Mouse (Mus musculus): ENCODE data around the gene Aldh3b1. TPM values are rescaled to one million over a fixed set of nuclear protein-coding genes. Genes with fewer than 3 reads are reported as not detected.

The Aldh3b1 gene
- polyA plus RNA-seq, 2 experiments, result 1.8 to 2.6 TPM

- Histone ChIP-seq H3K4me3 (replicated peaks; ENCODE audit: low read length) (no peak overlapping the region), H3K4me2 (replicated peaks; ENCODE audit: low read depth, low read length, severe bottlenecking) (no peak overlapping the region), H3K4me1 (ENCODE audit: control insufficient read depth, insufficient read depth, low read length) (peaks cover 5% of the 10 kb centered on the region), H3K36me3 (ENCODE audit: control insufficient read depth, insufficient read depth, low read length) (peaks cover 17% of the 10 kb centered on the region), H3K9ac (ENCODE audit: low read depth, low read length, severe bottlenecking) (no peak overlapping the region), H3K27ac (replicated peaks; ENCODE audit: low read depth, low read length) (no peak overlapping the region), H3K27me3 (ENCODE audit: control insufficient read depth, insufficient read depth, low read length) (no peaks in the 10 kb centered on the region), H3K9me3 (ENCODE audit: control insufficient read depth, low read length) (no peaks in the 10 kb centered on the region)
- DNase-seq (ENCODE audit: low spot score), result no peak
- WGBS, result 90% methylated on average over 2 of the region's 2 CpGs
- no peak for ATAC-seq (ENCODE audit: low FRiP score, low read depth)
- no peak for TF ChIP-seq POLR2A (IDR thresholded peaks at IDR 0.05; ENCODE audit: borderline replicate concordance, extremely low read depth, insufficient read depth, insufficient read length)
Observed at GRCm38 (mm10) chr19:3864960-3865359, 64.6 kb downstream of the Aldh3b1 start.

Other genes starting within 250 kb of the Aldh3b1 start
- 36.3 and 48.4 TPM in 2 replicates for gene Lrp5, start 243.2 kb downstream of the Aldh3b1 start, polyA plus RNA-seq (2012; rRNA removed)
- gene Lrp5, start 243.2 kb downstream of the Aldh3b1 start, polyA plus RNA-seq (2014; fragmentation: Nextera tagmentation; extraction: Ambion mirVana), result 9.5 and 9.8 TPM in 2 replicates
- 76.0 and 94.1 TPM in 2 replicates for gene 1810055G02Rik, start 221.5 kb downstream of the Aldh3b1 start, polyA plus RNA-seq (2012; rRNA removed)
- gene 1810055G02Rik, start 221.5 kb downstream of the Aldh3b1 start, polyA plus RNA-seq (2014; fragmentation: Nextera tagmentation; extraction: Ambion mirVana), result 56.4 and 56.9 TPM in 2 replicates
- gene Kmt5b, start 162.4 kb downstream of the Aldh3b1 start, polyA plus RNA-seq (2012; rRNA removed), result 36.5 TPM in 2 replicates
- 25.2 and 31.8 TPM in 2 replicates for gene Kmt5b, start 162.4 kb downstream of the Aldh3b1 start, polyA plus RNA-seq (2014; fragmentation: Nextera tagmentation; extraction: Ambion mirVana)
- gene Chka, start 78.0 kb downstream of the Aldh3b1 start, polyA plus RNA-seq (2012; rRNA removed), result 65.4 and 68.6 TPM in 2 replicates
- gene Chka, start 78.0 kb downstream of the Aldh3b1 start, polyA plus RNA-seq (2014; fragmentation: Nextera tagmentation; extraction: Ambion mirVana), result 32.7 and 37.2 TPM in 2 replicates
- gene Tcirg1, start 22.7 kb downstream of the Aldh3b1 start, polyA plus RNA-seq (2012; rRNA removed), result 145 and 191 TPM in 2 replicates
- gene Tcirg1, start 22.7 kb downstream of the Aldh3b1 start, polyA plus RNA-seq (2014; fragmentation: Nextera tagmentation; extraction: Ambion mirVana), result 36.8 and 37.8 TPM in 2 replicates
- gene Ndufs8, start 17.0 kb downstream of the Aldh3b1 start, polyA plus RNA-seq (2012; rRNA removed), result 186 and 202 TPM in 2 replicates
- gene Ndufs8, start 17.0 kb downstream of the Aldh3b1 start, polyA plus RNA-seq (2014; fragmentation: Nextera tagmentation; extraction: Ambion mirVana), result 314 and 322 TPM in 2 replicates
- gene Unc93b1, start 5.4 kb upstream of the Aldh3b1 start, polyA plus RNA-seq (2012; rRNA removed), result 33.3 and 40.7 TPM in 2 replicates
- 21.9 and 23.3 TPM in 2 replicates for gene Unc93b1, start 5.4 kb upstream of the Aldh3b1 start, polyA plus RNA-seq (2014; fragmentation: Nextera tagmentation; extraction: Ambion mirVana)
- 0.32 and 0.52 TPM in 2 replicates for gene Aldh3b3, start 28.8 kb upstream of the Aldh3b1 start, polyA plus RNA-seq (2012; rRNA removed)
- gene Aldh3b3, start 28.8 kb upstream of the Aldh3b1 start, polyA plus RNA-seq (2014; fragmentation: Nextera tagmentation; extraction: Ambion mirVana), result 0.33 and 0.39 TPM in 2 replicates
- gene Aldh3b2, start 42.5 kb upstream of the Aldh3b1 start, polyA plus RNA-seq (2012; rRNA removed), result 10.7 and 14.5 TPM in 2 replicates
- gene Aldh3b2, start 42.5 kb upstream of the Aldh3b1 start, polyA plus RNA-seq (2014; fragmentation: Nextera tagmentation; extraction: Ambion mirVana), result 28.1 and 30.3 TPM in 2 replicates
- 9.4 and 12.8 TPM in 2 replicates for gene Acy3, start 56.8 kb upstream of the Aldh3b1 start, polyA plus RNA-seq (2012; rRNA removed)
- gene Acy3, start 56.8 kb upstream of the Aldh3b1 start, polyA plus RNA-seq (2014; fragmentation: Nextera tagmentation; extraction: Ambion mirVana), result 6.7 and 9.2 TPM in 2 replicates
- gene Tbx10, start 62.9 kb upstream of the Aldh3b1 start, polyA plus RNA-seq (2012; rRNA removed), result 0.08 and 0.12 TPM in 2 replicates
- gene Tbx10, start 62.9 kb upstream of the Aldh3b1 start, polyA plus RNA-seq (2014; fragmentation: Nextera tagmentation; extraction: Ambion mirVana), result 0.28 TPM in 1 of 2 replicates, not detected in the other
- 18.3 and 21.0 TPM in 2 replicates for gene Nudt8, start 70.8 kb upstream of the Aldh3b1 start, polyA plus RNA-seq (2012; rRNA removed)
- gene Nudt8, start 70.8 kb upstream of the Aldh3b1 start, polyA plus RNA-seq (2014; fragmentation: Nextera tagmentation; extraction: Ambion mirVana), result 35.8 and 38.9 TPM in 2 replicates
- gene Gm49405, start 70.8 kb upstream of the Aldh3b1 start, polyA plus RNA-seq (2012; rRNA removed), result 7.0 and 8.0 TPM in 2 replicates
- 2.3 and 3.3 TPM in 2 replicates for gene Gm49405, start 70.8 kb upstream of the Aldh3b1 start, polyA plus RNA-seq (2014; fragmentation: Nextera tagmentation; extraction: Ambion mirVana)
- 19.6 and 22.4 TPM in 2 replicates for gene Doc2g, start 73.5 kb upstream of the Aldh3b1 start, polyA plus RNA-seq (2012; rRNA removed)
- gene Doc2g, start 73.5 kb upstream of the Aldh3b1 start, polyA plus RNA-seq (2014; fragmentation: Nextera tagmentation; extraction: Ambion mirVana), result 3.4 and 3.9 TPM in 2 replicates
- gene Ndufv1, start 83.0 kb upstream of the Aldh3b1 start, polyA plus RNA-seq (2012; rRNA removed), result 141 and 157 TPM in 2 replicates
- 193 and 194 TPM in 2 replicates for gene Ndufv1, start 83.0 kb upstream of the Aldh3b1 start, polyA plus RNA-seq (2014; fragmentation: Nextera tagmentation; extraction: Ambion mirVana)
- gene Gstp1, start 108.2 kb upstream of the Aldh3b1 start, polyA plus RNA-seq (2012; rRNA removed), result 291 and 325 TPM in 2 replicates
- gene Gstp1, start 108.2 kb upstream of the Aldh3b1 start, polyA plus RNA-seq (2014; fragmentation: Nextera tagmentation; extraction: Ambion mirVana), result 508 and 540 TPM in 2 replicates
- 10.7 and 10.8 TPM in 2 replicates for gene Gstp2, start 116.2 kb upstream of the Aldh3b1 start, polyA plus RNA-seq (2012; rRNA removed)
- gene Gstp2, start 116.2 kb upstream of the Aldh3b1 start, polyA plus RNA-seq (2014; fragmentation: Nextera tagmentation; extraction: Ambion mirVana), result 0.87 and 1.7 TPM in 2 replicates
- 0.63 and 0.69 TPM in 2 replicates for gene Gstp3, start 129.8 kb upstream of the Aldh3b1 start, polyA plus RNA-seq (2012; rRNA removed)
- gene Gstp3, start 129.8 kb upstream of the Aldh3b1 start, polyA plus RNA-seq (2014; fragmentation: Nextera tagmentation; extraction: Ambion mirVana), result 0.41 and 0.47 TPM in 2 replicates
- not detected in 2 replicates for gene Cabp2, start 151.8 kb upstream of the Aldh3b1 start, polyA plus RNA-seq (2012; rRNA removed)
- gene Cabp2, start 151.8 kb upstream of the Aldh3b1 start, polyA plus RNA-seq (2014; fragmentation: Nextera tagmentation; extraction: Ambion mirVana), result not detected in 2 replicates
- 45.2 and 52.1 TPM in 2 replicates for gene Cdk2ap2, start 167.4 kb upstream of the Aldh3b1 start, polyA plus RNA-seq (2012; rRNA removed)
- gene Cdk2ap2, start 167.4 kb upstream of the Aldh3b1 start, polyA plus RNA-seq (2014; fragmentation: Nextera tagmentation; extraction: Ambion mirVana), result 67.0 and 67.6 TPM in 2 replicates
- 16.2 and 20.8 TPM in 2 replicates for gene Pitpnm1, start 170.2 kb upstream of the Aldh3b1 start, polyA plus RNA-seq (2012; rRNA removed)
- gene Pitpnm1, start 170.2 kb upstream of the Aldh3b1 start, polyA plus RNA-seq (2014; fragmentation: Nextera tagmentation; extraction: Ambion mirVana), result 4.5 and 6.7 TPM in 2 replicates
- gene Aip, start 196.1 kb upstream of the Aldh3b1 start, polyA plus RNA-seq (2012; rRNA removed), result 96.0 and 119 TPM in 2 replicates
- gene Aip, start 196.1 kb upstream of the Aldh3b1 start, polyA plus RNA-seq (2014; fragmentation: Nextera tagmentation; extraction: Ambion mirVana), result 86.4 and 95.7 TPM in 2 replicates
- gene Gpr152, start 210.0 kb upstream of the Aldh3b1 start, polyA plus RNA-seq (2012; rRNA removed), result 0.01 and 0.05 TPM in 2 replicates
- gene Gpr152, start 210.0 kb upstream of the Aldh3b1 start, polyA plus RNA-seq (2014; fragmentation: Nextera tagmentation; extraction: Ambion mirVana), result not detected in 2 replicates
- gene Cabp4, start 214.2 kb upstream of the Aldh3b1 start, polyA plus RNA-seq (2012; rRNA removed), result 0.05 and 0.06 TPM in 2 replicates
- gene Cabp4, start 214.2 kb upstream of the Aldh3b1 start, polyA plus RNA-seq (2014; fragmentation: Nextera tagmentation; extraction: Ambion mirVana), result 0.10 TPM in 2 replicates
- gene Coro1b, start 218.8 kb upstream of the Aldh3b1 start, polyA plus RNA-seq (2012; rRNA removed), result 229 and 261 TPM in 2 replicates
- 148 and 153 TPM in 2 replicates for gene Coro1b, start 218.8 kb upstream of the Aldh3b1 start, polyA plus RNA-seq (2014; fragmentation: Nextera tagmentation; extraction: Ambion mirVana)
- gene Ptprcap, start 223.8 kb upstream of the Aldh3b1 start, polyA plus RNA-seq (2012; rRNA removed), result 7.0 and 8.9 TPM in 2 replicates
- 7.8 and 8.9 TPM in 2 replicates for gene Ptprcap, start 223.8 kb upstream of the Aldh3b1 start, polyA plus RNA-seq (2014; fragmentation: Nextera tagmentation; extraction: Ambion mirVana)
- gene Rps6kb2, start 233.5 kb upstream of the Aldh3b1 start, polyA plus RNA-seq (2012; rRNA removed), result 76.4 and 85.1 TPM in 2 replicates
- gene Rps6kb2, start 233.5 kb upstream of the Aldh3b1 start, polyA plus RNA-seq (2014; fragmentation: Nextera tagmentation; extraction: Ambion mirVana), result 43.0 and 47.2 TPM in 2 replicates
- 2.6 and 5.6 TPM in 2 replicates for gene Carns1, start 245.7 kb upstream of the Aldh3b1 start, polyA plus RNA-seq (2012; rRNA removed)
- 1.4 and 1.8 TPM in 2 replicates for gene Carns1, start 245.7 kb upstream of the Aldh3b1 start, polyA plus RNA-seq (2014; fragmentation: Nextera tagmentation; extraction: Ambion mirVana)

All from limb, embryonic 14.5 days (tissue).